Mouse (Mus musculus) embryonic facial prominence, embryonic 13.5 days (tissue): Measurements from ENCODE around the gene Prelid1. TPM values are rescaled to one million over a fixed set of nuclear protein-coding genes. Genes with fewer than 3 reads are reported as not detected.

Experiments used
- ATAC-seq: fragments of 200-750 bp; cut with Nextera tagmentation; 2 replicates; pipeline ENCODE4 v1.8.0; 2017; ENCODE audit warnings: low read depth; ENCODE audit not compliant: insufficient number of reproducible peaks, insufficient read depth, low FRiP score, low TSS enrichment
- H3K27ac ChIP-seq: fragments of 300-500 bp; sonication (generic); 2 replicates; pipeline ENCODE4 v1.5.1; 2015; ENCODE audit warnings: moderate library complexity, mild to moderate bottlenecking, inconsistent platforms
- H3K27me3 ChIP-seq: fragments of 300-500 bp; sonication (generic); 2 replicates; pipeline ENCODE4 v1.6.1; 2015; ENCODE audit warnings: mild to moderate bottlenecking, inconsistent platforms
- H3K36me3 ChIP-seq: fragments of 300-500 bp; sonication (generic); 2 replicates; pipeline ENCODE4 v1.6.1; 2015; ENCODE audit warnings: mild to moderate bottlenecking, inconsistent platforms
- H3K4me1 ChIP-seq: fragments of 300-500 bp; sonication (generic); 2 replicates; pipeline ENCODE4 v1.6.1; 2015; ENCODE audit warnings: inconsistent platforms
- H3K4me2 ChIP-seq: fragments of 300-500 bp; sonication (generic); 2 replicates; pipeline ENCODE4 v1.6.1; 2015; ENCODE audit warnings: moderate library complexity, mild to moderate bottlenecking, inconsistent platforms
- H3K4me3 ChIP-seq: fragments of 300-500 bp; sonication (generic); 2 replicates; pipeline ENCODE4 v1.5.1; 2015; ENCODE audit warnings: mild to moderate bottlenecking, inconsistent platforms
- H3K9ac ChIP-seq: fragments of 300-500 bp; sonication (generic); 2 replicates; pipeline ENCODE4 v1.6.1; 2015; ENCODE audit warnings: mild to moderate bottlenecking, inconsistent platforms
- H3K9me3 ChIP-seq: fragments of 300-500 bp; sonication (generic); 2 replicates; pipeline ENCODE4 v1.6.1; 2016; ENCODE audit warnings: inconsistent platforms
- WGBS: fragments of 180-500 bp; shearing (Covaris S2); methylation state at CpG from one replicate; pipeline ENCODE4 v1.1.7; 2015; ENCODE audit warnings: mixed read lengths; 5-methylcytosine and 5-hydroxymethylcytosine counted together
- polyA plus RNA-seq: library from polyadenylated mRNA; unstranded; fragments of >200 nt; fragmentation: Nextera tagmentation; extraction: Ambion mirVana; gene quantifications from 2 replicates; pipeline ENCODE4 v1.2.1, GENCODE M21; 2015

Gene Prelid1
- 369 and 402 TPM in 2 replicates for polyA plus RNA-seq

- peaks cover 28% of the 10 kb centered on the region for H3K4me1 ChIP-seq
- peak within 1 kb of the TSS; percentile 88 for H3K4me2 ChIP-seq
- H3K27ac ChIP-seq, result peak within 1 kb of the TSS; percentile 86
- H3K27me3 ChIP-seq, result no peaks in the 10 kb centered on the region
- H3K9me3 ChIP-seq, result no peaks in the 10 kb centered on the region
- peaks cover 69% of the 10 kb centered on the region for H3K36me3 ChIP-seq
- no peak for ATAC-seq
- peak within 1 kb of the TSS; percentile 97 for H3K4me3 ChIP-seq
- peak within 1 kb of the TSS; percentile 97 for H3K9ac ChIP-seq
- WGBS, result 81% methylated on average over 4 of the region's 4 CpGs
These were observed at the start of gene Prelid1 for GRCm38 (mm10) chr13:55319931-55320533. Gene Prelid1 (plus strand): TSS chr13:55320500.

GRCm38 (mm10) chr13:55277203-55277602 lies 43.1 kb upstream of the Prelid1 start:
- Histone ChIP-seq H3K36me3 (peaks cover 62% of the 10 kb centered on the region), H3K4me2 (no peak overlapping the region), H3K9ac (no peak overlapping the region), H3K27me3 (no peaks in the 10 kb centered on the region), H3K9me3 (no peaks in the 10 kb centered on the region), H3K4me3 (no peak overlapping the region), H3K4me1 (no peaks in the 10 kb centered on the region), H3K27ac (no peak overlapping the region)
- WGBS, result 56% methylated on average over 5 of the region's 5 CpGs
- no peak for ATAC-seq

- WGBS, result 87% methylated on average over 5 of the region's 5 CpGs
- Histone ChIP-seq H3K9ac (no peak overlapping the region), H3K36me3 (peaks cover 63% of the 10 kb centered on the region), H3K9me3 (no peaks in the 10 kb centered on the region), H3K27ac (no peak overlapping the region), H3K4me3 (no peak overlapping the region), H3K4me2 (no peak overlapping the region), H3K27me3 (no peaks in the 10 kb centered on the region), H3K4me1 (no peaks in the 10 kb centered on the region)
- ATAC-seq, result no peak
These were observed 42.7 kb upstream of the Prelid1 start for GRCm38 (mm10) chr13:55277646-55278045.

GRCm38 (mm10) chr13:55288854-55289253 lies 31.4 kb upstream of the Prelid1 start:
- H3K36me3 ChIP-seq, result peaks cover 76% of the 10 kb centered on the region
- H3K27me3 ChIP-seq, result no peaks in the 10 kb centered on the region
- H3K4me1 ChIP-seq, result no peaks in the 10 kb centered on the region
- H3K4me3 ChIP-seq, result no peak overlapping the region
- no peak overlapping the region for H3K4me2 ChIP-seq
- ATAC-seq, result no peak
- no peak overlapping the region for H3K9ac ChIP-seq
- 71% methylated on average over 3 of the region's 3 CpGs for WGBS
- H3K9me3 ChIP-seq, result no peaks in the 10 kb centered on the region
- no peak overlapping the region for H3K27ac ChIP-seq

GRCm38 (mm10) chr13:55296760-55297159 lies 23.5 kb upstream of the Prelid1 start:
- WGBS, result 94% methylated on average over 1 of the region's 1 CpGs
- Histone ChIP-seq H3K36me3 (peaks cover 79% of the 10 kb centered on the region), H3K9ac (no peak overlapping the region), H3K4me2 (no peak overlapping the region), H3K9me3 (no peaks in the 10 kb centered on the region), H3K4me1 (no peaks in the 10 kb centered on the region), H3K27ac (no peak overlapping the region), H3K27me3 (no peaks in the 10 kb centered on the region), H3K4me3 (no peak overlapping the region)
- no peak for ATAC-seq

- WGBS, result 93% methylated on average over 5 of the region's 5 CpGs
- Histone ChIP-seq H3K9me3 (no peaks in the 10 kb centered on the region), H3K4me3 (no peak overlapping the region), H3K4me1 (no peaks in the 10 kb centered on the region), H3K9ac (no peak overlapping the region), H3K4me2 (no peak overlapping the region), H3K27ac (no peak overlapping the region), H3K36me3 (peaks cover 87% of the 10 kb centered on the region), H3K27me3 (no peaks in the 10 kb centered on the region)
- no peak for ATAC-seq
These were observed 19.4 kb upstream of the Prelid1 start for GRCm38 (mm10) chr13:55300913-55301312.

GRCm38 (mm10) chr13:55312028-55312630 lies 8.2 kb upstream of the Prelid1 start:
- Histone ChIP-seq H3K27ac (no peak overlapping the region), H3K27me3 (no peaks in the 10 kb centered on the region), H3K4me3 (no peak overlapping the region), H3K36me3 (peaks cover 88% of the 10 kb centered on the region), H3K4me2 (no peak overlapping the region), H3K4me1 (no peaks in the 10 kb centered on the region), H3K9ac (no peak overlapping the region), H3K9me3 (no peaks in the 10 kb centered on the region)
- no peak for ATAC-seq
- WGBS, result 93% methylated on average over 8 of the region's 8 CpGs

- H3K4me1 ChIP-seq, result no peaks in the 10 kb centered on the region
- H3K36me3 ChIP-seq, result peaks cover 87% of the 10 kb centered on the region
- H3K9ac ChIP-seq, result no peak overlapping the region
- ATAC-seq, result no peak
- no peaks in the 10 kb centered on the region for H3K27me3 ChIP-seq
- H3K27ac ChIP-seq, result no peak overlapping the region
- no peak overlapping the region for H3K4me3 ChIP-seq
- WGBS, result 92% methylated on average over 9 of the region's 9 CpGs
- no peaks in the 10 kb centered on the region for H3K9me3 ChIP-seq
- no peak overlapping the region for H3K4me2 ChIP-seq
These were observed 7.2 kb upstream of the Prelid1 start for GRCm38 (mm10) chr13:55313051-55313450.

- Histone ChIP-seq H3K4me2 (no peak overlapping the region), H3K4me1 (no peaks in the 10 kb centered on the region), H3K27me3 (no peaks in the 10 kb centered on the region), H3K27ac (no peak overlapping the region), H3K4me3 (no peak overlapping the region), H3K9me3 (no peaks in the 10 kb centered on the region), H3K36me3 (peaks cover 96% of the 10 kb centered on the region), H3K9ac (no peak overlapping the region)
- WGBS, result 75% methylated on average over 2 of the region's 2 CpGs
- no peak for ATAC-seq
These were observed 5.3 kb upstream of the Prelid1 start for GRCm38 (mm10) chr13:55314891-55315412.

GRCm38 (mm10) chr13:55318351-55318750 lies 1.9 kb upstream of the Prelid1 start:
- Histone ChIP-seq H3K4me1 (peaks cover 20% of the 10 kb centered on the region), H3K36me3 (peaks cover 71% of the 10 kb centered on the region), H3K9ac (no peak overlapping the region), H3K4me2 (no peak overlapping the region), H3K9me3 (no peaks in the 10 kb centered on the region), H3K4me3 (no peak overlapping the region), H3K27ac (no peak overlapping the region), H3K27me3 (no peaks in the 10 kb centered on the region)
- no peak for ATAC-seq
- WGBS, result 86% methylated on average over 3 of the region's 3 CpGs

- Histone ChIP-seq H3K27me3 (no peaks in the 10 kb centered on the region), H3K4me2 (peak within 1 kb of the TSS; percentile 88), H3K4me3 (peak within 1 kb of the TSS; percentile 97), H3K27ac (peak within 1 kb of the TSS; percentile 86), H3K4me1 (peaks cover 28% of the 10 kb centered on the region), H3K9ac (peak within 1 kb of the TSS; percentile 97), H3K36me3 (peaks cover 69% of the 10 kb centered on the region), H3K9me3 (no peaks in the 10 kb centered on the region)
- peak; percentile 85 for ATAC-seq
- WGBS, result under 1% methylated on average over 72 of the region's 73 CpGs
These were observed 1.3 kb downstream of the Prelid1 start, which contains the start of gene Rab24 for GRCm38 (mm10) chr13:55321434-55322129. Gene Rab24 (minus strand): TSS chr13:55321946.
